Mouse (Mus musculus): ENCODE results near the gene Lzts2.

DNA sequence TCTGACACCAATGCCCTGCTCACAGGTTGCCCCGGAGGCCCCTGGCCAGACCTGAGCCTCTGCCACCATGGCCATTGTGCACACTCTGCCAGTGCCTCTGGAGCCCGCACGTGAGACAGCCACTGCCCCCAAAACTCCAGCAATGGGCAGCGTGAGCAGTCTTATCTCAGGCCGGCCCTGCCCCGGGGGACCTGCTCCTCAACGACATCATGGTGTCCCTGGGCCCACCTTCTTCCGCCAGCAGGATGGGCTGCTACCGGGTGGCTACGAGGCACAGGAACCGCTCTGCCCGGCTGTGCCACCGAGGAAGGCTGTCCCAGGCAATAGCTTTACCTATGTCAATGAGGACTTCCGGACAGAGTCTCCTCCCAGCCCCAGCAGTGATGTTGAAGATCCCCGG lies 7.1 kb downstream of the Lzts2 start:
- TF ChIP-seq CTCF (IDR thresholded peaks at IDR 0.05; ENCODE audit: control insufficient read depth, insufficient read depth, low read length), result no peak
- TF ChIP-seq POLR2A (IDR thresholded peaks at IDR 0.05; ENCODE audit: borderline replicate concordance, control insufficient read depth, low read depth, low read length), result no peak
